Mouse (Mus musculus): ENCODE results near the gene Gpr4. TPM values are rescaled to one million over a fixed set of nuclear protein-coding genes. Genes with fewer than 3 reads are reported as not detected.
A peak's percentile ranks its signal among the peaks of the same experiment; 100 is the strongest.

Gpr4 gene
- polyA plus RNA-seq, 1 experiment: 21.6 TPM

DNA sequence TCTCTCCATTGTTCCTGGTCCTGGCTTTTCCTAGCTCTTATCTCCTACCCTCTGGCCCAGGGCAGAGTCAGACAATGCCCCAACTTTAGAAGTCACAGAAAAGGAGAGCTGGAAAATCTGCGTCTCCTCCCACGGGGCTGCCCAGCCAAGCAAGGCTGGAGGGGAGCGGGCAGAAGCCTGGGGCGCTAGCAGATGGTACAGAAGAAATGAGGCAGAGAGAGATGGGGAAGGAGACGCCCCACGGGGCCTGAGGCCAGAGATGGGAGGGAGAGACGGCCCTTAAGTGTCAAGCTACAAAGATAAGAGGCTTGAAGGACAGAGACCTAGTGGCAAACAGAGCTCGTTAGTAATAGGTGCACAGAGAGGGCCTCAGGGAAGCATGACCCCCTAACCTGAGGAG is 40.5 kb upstream of the Gpr4 start:
- no peak for DNase-seq
- WGBS: 44% methylated on average over 8 of the region's 8 CpGs
- Histone ChIP-seq H3K4me1 (ENCODE audit: control insufficient read depth, insufficient read depth, low read length) (0 out of 2 replicates have a peak, but pooled peaks cover 2% of the 10 kb centered on the region), H3K4me3 (replicated peaks; ENCODE audit: extremely low read depth, low read depth, low read length) (no peak overlapping the region)
- TF ChIP-seq POLR2A (IDR thresholded peaks at IDR 0.05; ENCODE audit: borderline replicate concordance, extremely low read depth, low read depth, low read length): no peak
- no peak for TF ChIP-seq CTCF (IDR thresholded peaks at IDR 0.05; ENCODE audit: insufficient read depth, low read length)

- 3% methylated on average over 17 of the region's 17 CpGs for WGBS
- Histone ChIP-seq H3K4me3 (replicated peaks; ENCODE audit: extremely low read depth, low read depth, low read length) (no peak overlapping the region), H3K4me1 (ENCODE audit: control insufficient read depth, insufficient read depth, low read length) (0 out of 2 replicates have a peak, but pooled peaks cover 2% of the 10 kb centered on the region)
- TF ChIP-seq CTCF (IDR thresholded peaks at IDR 0.05; ENCODE audit: insufficient read depth, low read length) (peak; percentile 66), POLR2A (IDR thresholded peaks at IDR 0.05; ENCODE audit: borderline replicate concordance, extremely low read depth, low read depth, low read length) (no peak)
- DNase-seq: peak; percentile 68
These were observed 39.5 kb upstream of the Gpr4 start for GRCm38 (mm10) chr7:19172874-19173273.

- Histone ChIP-seq H3K4me3 (replicated peaks; ENCODE audit: extremely low read depth, low read depth, low read length) (no peak within 1 kb of the TSS), H3K4me1 (ENCODE audit: control insufficient read depth, insufficient read depth, low read length) (peaks cover 8% of the 10 kb centered on the region)
- 3% methylated on average over 30 of the region's 30 CpGs for WGBS
- TF ChIP-seq POLR2A (IDR thresholded peaks at IDR 0.05; ENCODE audit: borderline replicate concordance, extremely low read depth, low read depth, low read length) (no peak), CTCF (IDR thresholded peaks at IDR 0.05; ENCODE audit: insufficient read depth, low read length) (no peak)
- DNase-seq: no peak
These were observed 36.4 kb upstream of the Gpr4 start, which contains the start of gene Eml2 for GRCm38 (mm10) chr7:19175708-19176515. Gene Eml2, plus strand, starts transcription at chr7:19176421.

- TF ChIP-seq POLR2A (IDR thresholded peaks at IDR 0.05; ENCODE audit: borderline replicate concordance, extremely low read depth, low read depth, low read length) (no peak), CTCF (IDR thresholded peaks at IDR 0.05; ENCODE audit: insufficient read depth, low read length) (no peak)
- DNase-seq: no peak
- WGBS: 7% methylated on average over 20 of the region's 21 CpGs
- Histone ChIP-seq H3K4me1 (ENCODE audit: control insufficient read depth, insufficient read depth, low read length) (peaks cover 8% of the 10 kb centered on the region), H3K4me3 (replicated peaks; ENCODE audit: extremely low read depth, low read depth, low read length) (no peak overlapping the region)
These were observed 35.8 kb upstream of the Gpr4 start for GRCm38 (mm10) chr7:19176516-19176947.

- no peak for DNase-seq
- Histone ChIP-seq H3K4me1 (ENCODE audit: control insufficient read depth, insufficient read depth, low read length) (peaks cover 8% of the 10 kb centered on the region), H3K4me3 (replicated peaks; ENCODE audit: extremely low read depth, low read depth, low read length) (no peak overlapping the region)
- 75% methylated on average over 7 of the region's 7 CpGs for WGBS
- TF ChIP-seq POLR2A (IDR thresholded peaks at IDR 0.05; ENCODE audit: borderline replicate concordance, extremely low read depth, low read depth, low read length) (no peak), CTCF (IDR thresholded peaks at IDR 0.05; ENCODE audit: insufficient read depth, low read length) (no peak)
These were observed 35.1 kb upstream of the Gpr4 start for GRCm38 (mm10) chr7:19177216-19177615.

DNA sequence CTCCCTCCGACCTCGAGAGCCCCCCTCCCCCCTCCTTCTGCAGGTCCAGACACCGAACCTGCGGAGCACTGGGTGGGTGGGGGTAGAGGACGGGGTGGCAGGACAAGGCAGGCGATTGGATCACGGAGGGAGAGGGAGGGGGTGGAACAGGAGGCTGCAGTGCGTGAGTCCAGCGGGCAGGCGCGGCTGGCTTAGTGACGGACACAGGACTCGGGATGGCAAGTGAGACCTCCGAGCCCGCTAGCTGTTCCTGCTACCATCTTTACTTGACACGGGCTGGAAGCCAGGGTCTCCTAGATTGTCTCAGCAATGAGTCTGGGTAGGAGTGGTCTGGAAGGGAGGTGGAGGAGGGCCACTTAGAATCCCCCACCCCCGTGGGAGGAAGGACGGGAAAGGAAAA is 34.3 kb upstream of the Gpr4 start:
- Histone ChIP-seq H3K4me3 (replicated peaks; ENCODE audit: extremely low read depth, low read depth, low read length) (no peak overlapping the region), H3K4me1 (ENCODE audit: control insufficient read depth, insufficient read depth, low read length) (peaks cover 9% of the 10 kb centered on the region)
- TF ChIP-seq POLR2A (IDR thresholded peaks at IDR 0.05; ENCODE audit: borderline replicate concordance, extremely low read depth, low read depth, low read length) (no peak), CTCF (IDR thresholded peaks at IDR 0.05; ENCODE audit: insufficient read depth, low read length) (no peak)
- 14% methylated on average over 18 of the region's 18 CpGs for WGBS
- DNase-seq: no peak

- DNase-seq: peak; percentile 80
- TF ChIP-seq CTCF (IDR thresholded peaks at IDR 0.05; ENCODE audit: insufficient read depth, low read length) (peak; percentile 72), POLR2A (IDR thresholded peaks at IDR 0.05; ENCODE audit: borderline replicate concordance, extremely low read depth, low read depth, low read length) (no peak)
- 6% methylated on average over 27 of the region's 27 CpGs for WGBS
- peaks cover 9% of the 10 kb centered on the region for H3K4me1 ChIP-seq (ENCODE audit: control insufficient read depth, insufficient read depth, low read length)
- no peak overlapping the region for H3K4me3 ChIP-seq (replicated peaks; ENCODE audit: extremely low read depth, low read depth, low read length)
These were observed 33.8 kb upstream of the Gpr4 start for GRCm38 (mm10) chr7:19178443-19179092.

DNA sequence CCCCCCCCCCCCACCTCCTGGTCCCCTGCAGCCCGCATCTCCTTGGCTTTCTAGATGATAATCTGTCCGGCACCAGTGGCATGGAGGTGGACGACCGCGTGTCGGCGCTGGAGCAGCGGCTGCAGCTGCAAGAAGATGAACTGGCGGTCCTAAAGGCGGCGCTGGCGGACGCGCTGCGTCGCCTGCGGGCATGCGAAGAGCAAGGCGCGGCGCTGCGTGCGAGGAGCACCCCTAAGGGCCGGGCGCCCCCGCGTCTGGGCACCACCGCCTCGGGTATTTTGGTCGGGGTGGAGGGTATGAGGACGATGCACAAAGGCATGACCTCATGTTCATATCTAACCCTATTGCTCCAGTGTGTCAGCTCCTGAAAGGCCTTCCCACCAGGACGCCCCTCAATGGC is 33.2 kb upstream of the Gpr4 start:
- peak; percentile 58 for DNase-seq
- TF ChIP-seq CTCF (IDR thresholded peaks at IDR 0.05; ENCODE audit: insufficient read depth, low read length): peak; percentile 44
- no peak for TF ChIP-seq POLR2A (IDR thresholded peaks at IDR 0.05; ENCODE audit: borderline replicate concordance, extremely low read depth, low read depth, low read length)
- H3K4me1 ChIP-seq (ENCODE audit: control insufficient read depth, insufficient read depth, low read length): peaks cover 9% of the 10 kb centered on the region
- WGBS: under 1% methylated on average over 32 of the region's 32 CpGs
- H3K4me3 ChIP-seq (replicated peaks; ENCODE audit: extremely low read depth, low read depth, low read length): no peak overlapping the region

DNA sequence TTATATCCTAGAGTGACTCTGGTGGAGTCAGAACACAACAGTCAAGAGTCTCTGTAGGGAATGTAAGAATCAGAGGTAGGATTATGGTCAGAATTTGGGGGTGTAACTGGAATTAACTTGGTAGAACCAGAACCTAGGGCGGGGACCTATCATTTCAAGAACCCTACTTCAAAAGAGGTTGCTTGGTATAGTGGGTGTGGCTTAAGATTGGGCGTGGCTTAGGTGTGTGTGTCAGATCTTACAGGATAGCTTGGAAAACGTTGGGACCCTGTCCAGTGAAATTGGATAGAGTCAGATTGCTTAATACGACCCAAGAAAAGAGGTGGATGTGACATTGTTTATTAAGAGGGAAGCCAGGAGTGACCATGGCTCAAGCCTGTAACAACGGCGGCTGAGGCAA is 32.4 kb upstream of the Gpr4 start:
- peaks cover 9% of the 10 kb centered on the region for H3K4me1 ChIP-seq (ENCODE audit: control insufficient read depth, insufficient read depth, low read length)
- DNase-seq: no peak
- no peak overlapping the region for H3K4me3 ChIP-seq (replicated peaks; ENCODE audit: extremely low read depth, low read depth, low read length)
- TF ChIP-seq POLR2A (IDR thresholded peaks at IDR 0.05; ENCODE audit: borderline replicate concordance, extremely low read depth, low read depth, low read length) (no peak), CTCF (IDR thresholded peaks at IDR 0.05; ENCODE audit: insufficient read depth, low read length) (no peak)
- WGBS: 31% methylated on average over 6 of the region's 6 CpGs

All from lung, adult 2 months (tissue).